Mouse (Mus musculus) myocyte (in vitro differentiated cells): ENCODE measurements around the gene Gm27021. TPM values are rescaled to one million over a fixed set of nuclear protein-coding genes. Genes with fewer than 3 reads are reported as not detected.

Experiments used
- H3K27me3 ChIP-seq: one replicate; pipeline ENCODE4 v1.6.1; 2011; ENCODE audit not compliant: control insufficient read depth, insufficient read depth, insufficient read length
- H3K36me3 ChIP-seq: one replicate; pipeline ENCODE4 v1.6.1; 2011; ENCODE audit not compliant: control insufficient read depth, insufficient read depth
- H3K4me2 ChIP-seq: one replicate; pipeline ENCODE4 v1.6.1; 2011; ENCODE audit warnings: low read depth, control low read depth
- H3K4me3 ChIP-seq: one replicate; pipeline ENCODE4 v1.5.1; 2011; ENCODE audit warnings: mild to moderate bottlenecking, control low read depth, moderate library complexity
- H3K79me2 ChIP-seq: one replicate; pipeline ENCODE4 v1.6.1; 2011; ENCODE audit not compliant: control insufficient read depth, insufficient read depth
- H3ac ChIP-seq: one replicate; pipeline ENCODE4 v1.6.1; 2011; ENCODE audit not compliant: control insufficient read depth, insufficient read length
- CEBPB ChIP-seq: IDR thresholded peaks from 2 replicates; pipeline ENCODE4 v1.6.1; 2011; ENCODE audit warnings: mild to moderate bottlenecking, moderate library complexity; ENCODE audit not compliant: poor library complexity, insufficient read depth, severe bottlenecking
- E2F4 ChIP-seq: IDR thresholded peaks from one replicate; pipeline ENCODE4 v1.6.1; 2011; ENCODE audit warnings: mild to moderate bottlenecking, control low read depth, moderate library complexity; ENCODE audit not compliant: insufficient read depth
- MAX ChIP-seq: IDR thresholded peaks from one replicate; pipeline ENCODE4 v1.6.1; 2011; ENCODE audit warnings: low read depth, mild to moderate bottlenecking, control low read depth
- MYOD1 ChIP-seq, 3 experiments: IDR thresholded peaks; one replicate each; pipeline ENCODE4 v1.6.1; 2011; ENCODE audit warnings: control low read depth in 2 of 3, low read depth in 2 of 3, mild to moderate bottlenecking in 2 of 3, moderate library complexity in 1 of 3; ENCODE audit not compliant: insufficient read length in 2 of 3, control insufficient read depth in 1 of 3
- MYOG ChIP-seq, 3 experiments: IDR thresholded peaks; one replicate each; pipeline ENCODE4 v1.6.1; 2011; ENCODE audit warnings: control low read depth in 2 of 3, low read depth in 2 of 3, mild to moderate bottlenecking in 2 of 3; ENCODE audit not compliant: insufficient read length in 2 of 3, control insufficient read depth in 1 of 3, insufficient read depth in 1 of 3
- POLR2A ChIP-seq: IDR thresholded peaks from one replicate; pipeline ENCODE4 v1.6.1; 2011; ENCODE audit warnings: low read depth, mild to moderate bottlenecking, control low read depth, moderate library complexity; ENCODE audit not compliant: insufficient read length
- POLR2AphosphoS2 ChIP-seq: IDR thresholded peaks from one replicate; pipeline ENCODE4 v1.6.1; 2011; ENCODE audit warnings: low read depth, control low read depth; ENCODE audit not compliant: insufficient read length
- REST ChIP-seq: IDR thresholded peaks from one replicate; pipeline ENCODE4 v1.6.1; 2011; ENCODE audit warnings: mild to moderate bottlenecking, control low read depth, moderate library complexity; ENCODE audit not compliant: insufficient read depth, insufficient read length
- SRF ChIP-seq: IDR thresholded peaks from one replicate; pipeline ENCODE4 v1.6.1; 2011; ENCODE audit warnings: low read depth; ENCODE audit not compliant: control insufficient read depth, insufficient read length
- TCF12 ChIP-seq: IDR thresholded peaks from one replicate; pipeline ENCODE4 v1.6.1; 2011; ENCODE audit warnings: mild to moderate bottlenecking, control low read depth; ENCODE audit not compliant: poor library complexity, insufficient read depth, severe bottlenecking
- TCF3 ChIP-seq: IDR thresholded peaks from one replicate; pipeline ENCODE4 v1.6.1; 2011; ENCODE audit warnings: low read depth, control low read depth; ENCODE audit not compliant: insufficient read length
- USF1 ChIP-seq: IDR thresholded peaks from one replicate; pipeline ENCODE4 v1.6.1; 2011; ENCODE audit warnings: low read depth, mild to moderate bottlenecking, control low read depth, moderate library complexity
- polyA plus RNA-seq: library from polyadenylated mRNA; unstranded; fragments of >200 nt; fragmentation: generic; extraction: Trizol; gene quantifications from one replicate; pipeline ENCODE4 v1.2.1, GENCODE M21; 2012; ENCODE audit warnings: missing spikeins

The Gm27021 gene
- polyA plus RNA-seq, 1 experiment: 1.9 TPM

DNA sequence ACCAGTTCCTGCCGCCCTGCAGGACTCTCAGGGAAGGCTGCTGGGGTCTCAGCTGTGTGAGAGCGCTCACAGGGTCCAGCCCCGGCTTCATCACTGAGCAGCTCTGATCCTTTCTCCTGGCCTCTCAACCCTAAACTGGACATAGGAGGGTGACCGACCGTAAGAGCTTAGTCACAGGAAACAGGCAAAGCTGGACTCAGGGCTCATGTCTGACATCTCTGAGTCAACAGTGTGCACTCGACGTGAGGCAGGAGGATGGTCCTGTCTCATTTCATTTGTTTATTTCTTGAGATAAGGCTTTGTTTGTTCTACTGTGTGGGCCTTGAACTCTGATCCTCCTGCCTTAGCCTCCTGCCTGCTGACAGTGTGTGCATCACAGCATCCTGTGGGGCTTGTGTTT lies 47.4 kb downstream of the Gm27021 start:
- no peaks in the 10 kb centered on the region for H3K79me2 ChIP-seq
- no peak overlapping the region for H3K4me3 ChIP-seq
- TF ChIP-seq TCF12 (no peak), E2F4 (no peak), POLR2A (no peak), MAX (no peak), MYOG (IDR thresholded peaks at IDR 0.05; ENCODE audit: control insufficient read depth in 1 of 3, insufficient read depth in 1 of 3, insufficient read length in 2 of 3, low read depth in 2 of 3) (no peak), USF1 (no peak), CEBPB (no peak), REST (no peak), MYOD1 (IDR thresholded peaks at IDR 0.05; ENCODE audit: control insufficient read depth in 1 of 3, insufficient read length in 2 of 3, low read depth in 2 of 3) (no peak), SRF (no peak), TCF3 (no peak), POLR2AphosphoS2 (no peak)
- no peaks in the 10 kb centered on the region for H3K36me3 ChIP-seq
- no peak overlapping the region for H3K4me2 ChIP-seq
- H3ac ChIP-seq: no peak overlapping the region
- no peaks in the 10 kb centered on the region for H3K27me3 ChIP-seq

DNA sequence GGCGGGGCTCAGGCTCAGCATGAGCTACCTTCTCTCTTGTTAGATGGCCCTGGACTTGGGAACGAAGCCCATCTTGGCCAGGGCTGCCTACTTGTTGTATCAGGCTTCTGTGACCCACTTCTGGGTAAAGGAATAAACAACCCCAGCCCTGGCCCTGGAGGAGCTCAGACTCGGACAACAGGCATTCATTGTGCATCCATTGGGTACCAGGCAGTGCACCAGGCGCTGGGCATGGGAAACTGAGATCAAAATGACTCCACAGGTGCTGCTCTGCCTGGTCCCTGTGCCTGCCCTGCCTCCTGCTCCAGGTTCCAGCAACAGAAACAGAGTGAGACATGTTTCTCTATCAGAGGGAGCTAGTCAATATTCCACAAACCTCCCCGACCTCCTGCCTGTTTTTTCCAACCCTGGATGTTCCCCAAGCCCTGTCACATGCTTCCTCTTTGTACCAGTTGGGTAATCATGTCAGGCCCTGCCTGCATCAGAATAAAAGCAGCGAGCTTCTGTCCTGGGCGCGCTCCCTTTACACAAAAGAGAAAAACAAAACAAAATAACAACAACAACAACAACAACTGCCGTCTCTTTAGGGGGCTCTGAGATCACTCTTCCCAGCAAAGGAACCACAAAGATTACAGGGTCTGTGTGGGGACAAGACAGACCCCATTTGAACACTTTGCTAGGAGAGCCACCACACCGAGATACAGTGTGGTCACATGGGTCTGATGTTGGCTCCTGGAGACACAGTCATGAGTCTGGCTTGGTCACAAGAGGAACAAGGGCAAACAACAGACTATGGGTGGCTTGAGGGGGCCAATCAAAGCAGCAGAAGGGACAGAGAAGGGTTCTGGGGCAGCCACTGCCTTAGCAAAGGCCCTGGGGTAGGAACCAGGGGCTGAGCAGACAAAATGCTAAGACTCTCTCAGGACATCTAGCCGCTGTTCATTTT lies 48.4 kb downstream of the Gm27021 start:
- H3K4me2 ChIP-seq: no peak overlapping the region
- no peak overlapping the region for H3K4me3 ChIP-seq
- TF ChIP-seq SRF (no peak), TCF12 (no peak), POLR2AphosphoS2 (no peak), REST (no peak), TCF3 (no peak), MYOD1 (IDR thresholded peaks at IDR 0.05; ENCODE audit: control insufficient read depth in 1 of 3, insufficient read length in 2 of 3, low read depth in 2 of 3) (no peak), E2F4 (no peak), CEBPB (no peak)
- H3K27me3 ChIP-seq: no peaks in the 10 kb centered on the region
- H3K79me2 ChIP-seq: no peaks in the 10 kb centered on the region
- H3ac ChIP-seq: no peak overlapping the region
- no peaks in the 10 kb centered on the region for H3K36me3 ChIP-seq

DNA sequence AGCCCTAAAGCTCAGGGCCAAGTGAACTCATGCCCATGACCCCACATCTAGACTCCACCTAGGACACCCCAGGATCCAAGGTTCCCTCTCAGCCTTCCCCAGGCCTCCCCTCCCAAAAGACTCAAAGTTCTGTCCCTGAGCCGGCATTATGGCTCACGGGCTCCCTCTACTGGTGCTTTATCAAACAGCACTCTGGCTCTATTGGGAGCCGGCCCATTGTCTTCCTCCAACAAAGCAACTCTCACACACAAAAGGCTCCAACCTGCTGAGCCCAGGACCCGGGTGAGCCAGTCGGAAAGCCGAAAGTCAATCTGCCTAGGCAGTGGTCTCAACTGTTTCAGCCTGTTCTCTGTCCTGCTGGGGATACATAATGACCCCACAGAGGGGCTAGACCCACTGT lies 49.8 kb downstream of the Gm27021 start:
- Histone ChIP-seq H3K36me3 (no peaks in the 10 kb centered on the region), H3K27me3 (no peaks in the 10 kb centered on the region), H3K4me3 (no peak overlapping the region), H3ac (no peak overlapping the region), H3K79me2 (no peaks in the 10 kb centered on the region), H3K4me2 (no peak overlapping the region)
- TF ChIP-seq MYOD1 (IDR thresholded peaks at IDR 0.05; ENCODE audit: control insufficient read depth in 1 of 3, insufficient read length in 2 of 3, low read depth in 2 of 3) (no peak), REST (no peak), MYOG (IDR thresholded peaks at IDR 0.05; ENCODE audit: control insufficient read depth in 1 of 3, insufficient read depth in 1 of 3, insufficient read length in 2 of 3, low read depth in 2 of 3) (no peak), TCF12 (no peak), SRF (no peak), E2F4 (no peak), USF1 (no peak), POLR2A (no peak), CEBPB (no peak), TCF3 (no peak), MAX (no peak), POLR2AphosphoS2 (no peak)

DNA sequence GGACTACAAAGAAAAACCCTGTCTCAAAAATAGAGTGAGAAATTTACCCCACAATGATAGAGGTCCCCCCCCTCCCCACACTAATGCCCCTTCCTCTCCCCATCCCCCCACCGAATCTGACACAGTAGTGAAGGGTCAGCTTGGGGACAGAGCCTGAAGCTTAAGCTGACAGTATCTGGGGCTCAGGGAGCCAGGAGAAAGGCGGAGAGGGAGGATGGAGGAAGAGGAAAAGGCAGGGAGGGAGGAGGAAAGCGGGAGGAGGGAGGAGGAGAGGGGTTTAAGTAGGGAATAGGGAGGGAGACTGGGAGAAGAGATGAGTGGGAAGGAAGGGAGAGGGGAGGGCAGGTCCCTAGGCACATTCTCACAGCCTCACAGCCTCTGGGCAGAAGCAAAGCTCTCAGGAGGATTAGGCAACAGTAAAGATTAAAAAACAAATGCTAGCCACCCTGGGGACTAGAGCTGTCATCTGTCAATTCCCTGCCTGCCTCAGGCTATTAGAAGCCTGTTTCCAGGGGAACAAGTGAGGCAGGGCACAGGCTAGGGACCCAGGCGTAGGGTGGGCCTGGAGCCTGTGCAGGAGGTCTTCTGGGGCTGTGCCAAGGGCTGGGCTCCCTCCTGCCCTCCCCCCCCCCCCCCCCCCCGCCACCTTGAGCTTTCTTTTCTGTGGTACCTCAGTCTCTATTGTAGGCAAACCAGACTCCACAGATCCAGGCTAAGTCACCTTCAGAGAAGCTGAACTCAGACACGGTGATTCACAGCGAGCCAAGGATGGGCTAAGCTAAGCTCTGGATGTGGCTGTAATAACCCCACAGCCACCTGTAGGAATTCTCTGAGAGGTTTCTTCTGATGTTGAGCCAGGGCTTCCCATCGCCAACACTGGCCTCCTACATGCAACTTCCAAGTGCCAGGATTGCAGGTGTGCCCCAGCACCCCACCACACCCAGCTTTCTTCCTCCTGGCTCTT lies 50.9 kb downstream of the Gm27021 start:
- Histone ChIP-seq H3K36me3 (no peaks in the 10 kb centered on the region), H3K27me3 (no peaks in the 10 kb centered on the region), H3K4me2 (no peak overlapping the region), H3K79me2 (no peaks in the 10 kb centered on the region), H3ac (no peak overlapping the region), H3K4me3 (no peak overlapping the region)
- TF ChIP-seq USF1 (no peak), POLR2AphosphoS2 (no peak), MYOD1 (IDR thresholded peaks at IDR 0.05; ENCODE audit: control insufficient read depth in 1 of 3, insufficient read length in 2 of 3, low read depth in 2 of 3) (no peak), REST (no peak), E2F4 (no peak), MAX (no peak), MYOG (IDR thresholded peaks at IDR 0.05; ENCODE audit: control insufficient read depth in 1 of 3, insufficient read depth in 1 of 3, insufficient read length in 2 of 3, low read depth in 2 of 3) (no peak), CEBPB (no peak), SRF (no peak), TCF3 (no peak), TCF12 (no peak), POLR2A (no peak)
